Mouse (Mus musculus) hindbrain, embryonic 11.5 days (tissue): Measurements from ENCODE around the gene Dsel. TPM values are rescaled to one million over a fixed set of nuclear protein-coding genes. Genes with fewer than 3 reads are reported as not detected.

ENCODE experiments used
- ATAC-seq: fragments of 200-750 bp; cut with Nextera tagmentation; 2 replicates; pipeline ENCODE4 v1.8.0; 2017; ENCODE audit warnings: mild to moderate bottlenecking, moderate TSS enrichment, moderate library complexity; ENCODE audit not compliant: low FRiP score
- DNase-seq: peaks from one replicate; pipeline ENCODE4 v3.0.0-alpha.2; 2015; ENCODE audit warnings: low spot score
- H3K27ac ChIP-seq: fragments of 300-500 bp; sonication (generic); 2 replicates; pipeline ENCODE4 v1.5.1; 2014; ENCODE audit warnings: mild to moderate bottlenecking, low read depth, low read length
- H3K27me3 ChIP-seq: fragments of 300-500 bp; sonication (generic); 2 replicates; pipeline ENCODE4 v1.6.1; 2014; ENCODE audit warnings: mild to moderate bottlenecking, low read length, moderate library complexity, mixed read lengths; ENCODE audit not compliant: control insufficient read depth, insufficient read depth
- H3K36me3 ChIP-seq: fragments of 300-500 bp; sonication (generic); 2 replicates; pipeline ENCODE4 v1.6.1; 2014; ENCODE audit warnings: mild to moderate bottlenecking, low read length, moderate library complexity, mixed read lengths; ENCODE audit not compliant: control insufficient read depth, insufficient read depth
- H3K4me1 ChIP-seq: fragments of 300-500 bp; sonication (generic); replicated peaks from 2 replicates; pipeline ENCODE4 v1.6.1; 2014; ENCODE audit warnings: low read length, mixed read lengths; ENCODE audit not compliant: control insufficient read depth, insufficient read depth
- H3K4me2 ChIP-seq: fragments of 300-500 bp; sonication (generic); replicated peaks from 2 replicates; pipeline ENCODE4 v1.6.1; 2014; ENCODE audit warnings: mild to moderate bottlenecking, low read depth, low read length
- H3K4me3 ChIP-seq: fragments of 300-500 bp; sonication (generic); 2 replicates; pipeline ENCODE4 v1.5.1; 2014; ENCODE audit warnings: low read depth, low read length
- H3K9ac ChIP-seq: fragments of 300-500 bp; sonication (generic); 2 replicates; pipeline ENCODE4 v1.6.1; 2014; ENCODE audit warnings: low read depth, low read length
- H3K9me3 ChIP-seq: fragments of 300-500 bp; sonication (generic); 2 replicates; pipeline ENCODE4 v1.6.1; 2016; ENCODE audit warnings: low read length; ENCODE audit not compliant: control insufficient read depth
- WGBS: fragments of 180-500 bp; shearing (Covaris S2); extraction: QIAGEN DNeasy Blood & Tissue Kit; methylation state at CpG from one replicate; pipeline ENCODE4 v1.1.7; 2014; 5-methylcytosine and 5-hydroxymethylcytosine counted together
- polyA plus RNA-seq: library from polyadenylated mRNA; unstranded; fragments of >200 nt; fragmentation: Nextera tagmentation; extraction: Ambion mirVana; gene quantifications from 2 replicates; pipeline ENCODE4 v1.2.1, GENCODE M21; 2014

Dsel gene
- polyA plus RNA-seq, 1 experiment from 2014 or later = 10.5 TPM

- Histone ChIP-seq H3K27me3 (no peaks in the 10 kb centered on the region), H3K9me3 (no peaks in the 10 kb centered on the region), H3K36me3 (no peaks in the 10 kb centered on the region), H3K27ac (no peak overlapping the region), H3K4me3 (no peak overlapping the region), H3K9ac (no peak overlapping the region), H3K4me2 (no peak overlapping the region), H3K4me1 (no peaks in the 10 kb centered on the region)
- WGBS = 78% methylated on average over 2 of the region's 2 CpGs
- no peak for ATAC-seq
- DNase-seq = no peak
Observed at GRCm38 (mm10) chr1:111833583-111834225, 31.0 kb downstream of the Dsel start.
